Mouse (Mus musculus): ENCODE results near the gene Rptor. TPM values are rescaled to one million over a fixed set of nuclear protein-coding genes. Genes with fewer than 3 reads are reported as not detected.

The Rptor gene
- total RNA-seq, 2 experiments from 2014 or later: 50.2 to 61.3 TPM

- DNase-seq (ENCODE audit: low spot score in 2 of 2): no peak
Observed at GRCm38 (mm10) chr11:119926762-119927161, 324.1 kb downstream of the Rptor start.

GRCm38 (mm10) chr11:119928023-119928681, 325.4 kb downstream of the Rptor start:
- no peak for DNase-seq (ENCODE audit: low spot score in 2 of 2)

GRCm38 (mm10) chr11:119929603-119930265, 327.0 kb downstream of the Rptor start:
- no peak for DNase-seq (ENCODE audit: low spot score in 2 of 2)

GRCm38 (mm10) chr11:119931809-119932208, 329.1 kb downstream of the Rptor start:
- no peak for DNase-seq (ENCODE audit: low spot score in 2 of 2)

GRCm38 (mm10) chr11:119933142-119933541, 330.4 kb downstream of the Rptor start:
- DNase-seq (ENCODE audit: low spot score in 2 of 2): no peak

GRCm38 (mm10) chr11:119933819-119934583, 331.3 kb downstream of the Rptor start:
- DNase-seq (ENCODE audit: low spot score in 2 of 2): no peak

GRCm38 (mm10) chr11:119934773-119935172, 332.1 kb downstream of the Rptor start:
- DNase-seq (ENCODE audit: low spot score in 2 of 2): no peak

- peak; percentile 67 to 77 for DNase-seq (ENCODE audit: low spot score in 2 of 2)
Observed at GRCm38 (mm10) chr11:119935457-119935856, 332.8 kb downstream of the Rptor start.

- no peak for DNase-seq (ENCODE audit: low spot score in 2 of 2)
Observed at GRCm38 (mm10) chr11:119936456-119936855, 333.8 kb downstream of the Rptor start.

- DNase-seq (ENCODE audit: low spot score in 2 of 2): peak in 1 of 2 experiments; percentile 46
Observed at GRCm38 (mm10) chr11:119937216-119937615, 334.5 kb downstream of the Rptor start.

GRCm38 (mm10) chr11:119937772-119938502, 335.2 kb downstream of the Rptor start:
- no peak for DNase-seq (ENCODE audit: low spot score in 2 of 2)

- DNase-seq (ENCODE audit: low spot score in 2 of 2): no peak
Observed at GRCm38 (mm10) chr11:119939073-119939710, 336.5 kb downstream of the Rptor start.

- no peak for DNase-seq (ENCODE audit: low spot score in 2 of 2)
Observed at GRCm38 (mm10) chr11:119939711-119940106, 337.0 kb downstream of the Rptor start.

- no peak for DNase-seq (ENCODE audit: low spot score in 2 of 2)
Observed at GRCm38 (mm10) chr11:119940142-119940541, 337.4 kb downstream of the Rptor start.

- DNase-seq (ENCODE audit: low spot score in 2 of 2): no peak
Observed at GRCm38 (mm10) chr11:119941794-119942193, 339.1 kb downstream of the Rptor start.

- no peak for DNase-seq (ENCODE audit: low spot score in 2 of 2)
Observed at GRCm38 (mm10) chr11:119942201-119942726, 339.6 kb downstream of the Rptor start.

- DNase-seq (ENCODE audit: low spot score in 2 of 2): peak; percentile 98 to 99
Observed at GRCm38 (mm10) chr11:119942727-119943427, 340.2 kb downstream of the Rptor start, which contains the start of gene Baiap2. Gene Baiap2, plus strand, starts transcription at chr11:119942763.

GRCm38 (mm10) chr11:119943428-119943988, 340.8 kb downstream of the Rptor start:
- DNase-seq (ENCODE audit: low spot score in 2 of 2): peak; percentile 52 to 64

GRCm38 (mm10) chr11:119945343-119945742, 342.6 kb downstream of the Rptor start:
- no peak for DNase-seq (ENCODE audit: low spot score in 2 of 2)
